Mouse (Mus musculus): ENCODE results near the gene Egfl7.

Gene Egfl7

GRCm38 (mm10) chr2:26566221-26566620 is 13.6 kb upstream of the Egfl7 start:
- DNase-seq (ENCODE audit: low read depth in 1 of 2, low spot score in 2 of 2): peak; percentile 26 to 54

- no peak for DNase-seq (ENCODE audit: low read depth in 1 of 2, low spot score in 2 of 2)
Measured at GRCm38 (mm10) chr2:26570034-26570433, 9.8 kb upstream of the Egfl7 start.

- DNase-seq (ENCODE audit: low read depth in 1 of 2, low spot score in 2 of 2): no peak
Measured at GRCm38 (mm10) chr2:26571400-26571799, 8.4 kb upstream of the Egfl7 start.

GRCm38 (mm10) chr2:26571826-26572225 is 8.0 kb upstream of the Egfl7 start:
- no peak for DNase-seq (ENCODE audit: low read depth in 1 of 2, low spot score in 2 of 2)

GRCm38 (mm10) chr2:26573396-26573795 is 6.4 kb upstream of the Egfl7 start:
- DNase-seq (ENCODE audit: low read depth in 1 of 2, low spot score in 2 of 2): no peak

GRCm38 (mm10) chr2:26573807-26574206 is 6.0 kb upstream of the Egfl7 start:
- no peak for DNase-seq (ENCODE audit: low read depth in 1 of 2, low spot score in 2 of 2)

- no peak for DNase-seq (ENCODE audit: low read depth in 1 of 2, low spot score in 2 of 2)
Measured at GRCm38 (mm10) chr2:26574862-26575261, 5.0 kb upstream of the Egfl7 start.

GRCm38 (mm10) chr2:26575378-26575777 is 4.4 kb upstream of the Egfl7 start:
- DNase-seq (ENCODE audit: low read depth in 1 of 2, low spot score in 2 of 2): no peak

GRCm38 (mm10) chr2:26575865-26576264 is 3.9 kb upstream of the Egfl7 start:
- DNase-seq (ENCODE audit: low read depth in 1 of 2, low spot score in 2 of 2): no peak

GRCm38 (mm10) chr2:26576462-26576861 is 3.4 kb upstream of the Egfl7 start:
- no peak for DNase-seq (ENCODE audit: low read depth in 1 of 2, low spot score in 2 of 2)

GRCm38 (mm10) chr2:26578369-26578768 is 1.4 kb upstream of the Egfl7 start:
- no peak for DNase-seq (ENCODE audit: low read depth in 1 of 2, low spot score in 2 of 2)

GRCm38 (mm10) chr2:26580751-26581150 is 937 bp downstream of the Egfl7 start:
- DNase-seq (ENCODE audit: low read depth in 1 of 2, low spot score in 2 of 2): no peak

- DNase-seq (ENCODE audit: low read depth in 1 of 2, low spot score in 2 of 2): no peak
Measured at GRCm38 (mm10) chr2:26582203-26582602, 2.4 kb downstream of the Egfl7 start.

GRCm38 (mm10) chr2:26582741-26583140 is 2.9 kb downstream of the Egfl7 start:
- no peak for DNase-seq (ENCODE audit: low read depth in 1 of 2, low spot score in 2 of 2)

GRCm38 (mm10) chr2:26583640-26584039 is 3.8 kb downstream of the Egfl7 start:
- no peak for DNase-seq (ENCODE audit: low read depth in 1 of 2, low spot score in 2 of 2)

GRCm38 (mm10) chr2:26585713-26586112 is 5.9 kb downstream of the Egfl7 start:
- no peak for DNase-seq (ENCODE audit: low read depth in 1 of 2, low spot score in 2 of 2)

- DNase-seq (ENCODE audit: low read depth in 1 of 2, low spot score in 2 of 2): no peak
Measured at GRCm38 (mm10) chr2:26586294-26587043, 6.7 kb downstream of the Egfl7 start, which contains the start of gene Gm20532. Gene Gm20532, plus strand, starts transcription at chr2:26586639.

- no peak for DNase-seq (ENCODE audit: low read depth in 1 of 2, low spot score in 2 of 2)
Measured at GRCm38 (mm10) chr2:26587044-26587405, 7.2 kb downstream of the Egfl7 start.

- no peak for DNase-seq (ENCODE audit: low read depth in 1 of 2, low spot score in 2 of 2)
Measured at GRCm38 (mm10) chr2:26588573-26588972, 8.8 kb downstream of the Egfl7 start.

GRCm38 (mm10) chr2:26589284-26589683 is 9.5 kb downstream of the Egfl7 start:
- DNase-seq (ENCODE audit: low read depth in 1 of 2, low spot score in 2 of 2): no peak

GRCm38 (mm10) chr2:26590282-26590681 is 10.5 kb downstream of the Egfl7 start:
- DNase-seq (ENCODE audit: low read depth in 1 of 2, low spot score in 2 of 2): no peak

- DNase-seq (ENCODE audit: low read depth in 1 of 2, low spot score in 2 of 2): no peak
Measured at GRCm38 (mm10) chr2:26590962-26591361, 11.1 kb downstream of the Egfl7 start.

GRCm38 (mm10) chr2:26591416-26591815 is 11.6 kb downstream of the Egfl7 start:
- no peak for DNase-seq (ENCODE audit: low read depth in 1 of 2, low spot score in 2 of 2)
